Mouse (Mus musculus) small intestine, adult 2 months (tissue): ENCODE data around the gene Acox1.

ENCODE experiments used
- CTCF ChIP-seq: fragments of 200-500 bp; IDR thresholded peaks from 2 replicates; pipeline ENCODE4 v1.5.1; 2012; ENCODE audit warnings: low read depth, mild to moderate bottlenecking, control low read depth, inconsistent platforms, low read length, moderate library complexity, mixed read lengths; ENCODE audit not compliant: insufficient replicate concordance, insufficient read length; ENCODE audit errors: extremely low read depth
- POLR2A ChIP-seq: fragments of 200-500 bp; IDR thresholded peaks from 2 replicates; pipeline ENCODE4 v1.6.1; 2012; ENCODE audit warnings: low read depth, mild to moderate bottlenecking, control low read depth, inconsistent platforms, low read length, moderate library complexity

DNA sequence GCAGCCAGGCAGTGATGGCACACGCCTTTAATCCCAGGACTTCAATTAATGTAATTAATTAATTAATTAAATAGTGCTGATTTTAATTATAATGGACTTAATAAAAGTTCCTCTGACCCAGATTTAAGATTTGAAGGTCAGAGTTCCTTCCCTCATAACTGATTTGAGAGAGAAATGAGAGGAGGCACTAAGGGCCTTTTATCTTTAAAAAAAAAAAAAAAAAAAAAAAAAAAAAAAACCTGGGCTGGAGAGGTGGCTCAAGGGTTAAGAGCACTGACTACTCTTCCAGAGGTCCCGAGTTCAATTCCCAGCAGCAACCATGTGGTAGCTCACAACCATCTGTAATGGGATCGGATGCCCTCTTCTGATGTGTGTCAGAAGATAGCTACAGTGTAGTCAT, 9.8 kb upstream of the Acox1 start:
- TF ChIP-seq CTCF, result no peak
- no peak for TF ChIP-seq POLR2A
